Mouse (Mus musculus) heart, embryonic 11.5 days (tissue): ENCODE data around the gene Gm6993. TPM values are rescaled to one million over a fixed set of nuclear protein-coding genes. Genes with fewer than 3 reads are reported as not detected.

Source experiments
- ATAC-seq: fragments of 200-750 bp; cut with Nextera tagmentation; replicated peaks from 2 replicates; pipeline ENCODE4 v1.8.0; 2017; ENCODE audit warnings: moderate library complexity; ENCODE audit not compliant: insufficient number of reproducible peaks, low FRiP score, low TSS enrichment
- H3K27ac ChIP-seq: fragments of 300-500 bp; sonication (generic); 2 replicates; pipeline ENCODE4 v1.5.1; 2014; ENCODE audit warnings: mild to moderate bottlenecking, low read depth, low read length
- H3K27me3 ChIP-seq: fragments of 300-500 bp; sonication (generic); 2 replicates; pipeline ENCODE4 v1.6.1; 2014; ENCODE audit warnings: mild to moderate bottlenecking, low read length, mixed read lengths; ENCODE audit not compliant: control insufficient read depth, insufficient read depth
- H3K36me3 ChIP-seq: fragments of 300-500 bp; sonication (generic); 2 replicates; pipeline ENCODE4 v1.6.1; 2014; ENCODE audit warnings: mild to moderate bottlenecking, low read length, moderate library complexity, mixed read lengths; ENCODE audit not compliant: control insufficient read depth, insufficient read depth
- H3K4me1 ChIP-seq: fragments of 300-500 bp; sonication (generic); 2 replicates; pipeline ENCODE4 v1.6.1; 2014; ENCODE audit warnings: low read length; ENCODE audit not compliant: control insufficient read depth, insufficient read depth
- H3K4me2 ChIP-seq: fragments of 300-500 bp; sonication (generic); 2 replicates; pipeline ENCODE4 v1.6.1; 2014; ENCODE audit warnings: mild to moderate bottlenecking, moderate library complexity
- H3K4me3 ChIP-seq: fragments of 300-500 bp; sonication (generic); 2 replicates; pipeline ENCODE4 v1.5.1; 2014; ENCODE audit warnings: low read depth, low read length
- H3K9ac ChIP-seq: fragments of 300-500 bp; sonication (generic); 2 replicates; pipeline ENCODE4 v1.6.1; 2014; ENCODE audit warnings: mild to moderate bottlenecking, low read depth, low read length, moderate library complexity
- H3K9me3 ChIP-seq: fragments of 300-500 bp; sonication (generic); replicated peaks from 2 replicates; pipeline ENCODE4 v1.6.1; 2016; ENCODE audit warnings: low read length; ENCODE audit not compliant: control insufficient read depth
- WGBS: fragments of 180-500 bp; shearing (Covaris S2); extraction: QIAGEN DNeasy Blood & Tissue Kit; methylation state at CpG from one replicate; pipeline ENCODE4 v1.1.7; 2014; ENCODE audit not compliant: insufficient replicate concordance; 5-methylcytosine and 5-hydroxymethylcytosine counted together
- polyA plus RNA-seq: library from polyadenylated mRNA; unstranded; fragments of >200 nt; fragmentation: Nextera tagmentation; extraction: Ambion mirVana; gene quantifications from 2 replicates; pipeline ENCODE4 v1.2.1, GENCODE M21; 2014

Gene Gm6993
- polyA plus RNA-seq, 1 experiment from 2014 or later: not detected

DNA sequence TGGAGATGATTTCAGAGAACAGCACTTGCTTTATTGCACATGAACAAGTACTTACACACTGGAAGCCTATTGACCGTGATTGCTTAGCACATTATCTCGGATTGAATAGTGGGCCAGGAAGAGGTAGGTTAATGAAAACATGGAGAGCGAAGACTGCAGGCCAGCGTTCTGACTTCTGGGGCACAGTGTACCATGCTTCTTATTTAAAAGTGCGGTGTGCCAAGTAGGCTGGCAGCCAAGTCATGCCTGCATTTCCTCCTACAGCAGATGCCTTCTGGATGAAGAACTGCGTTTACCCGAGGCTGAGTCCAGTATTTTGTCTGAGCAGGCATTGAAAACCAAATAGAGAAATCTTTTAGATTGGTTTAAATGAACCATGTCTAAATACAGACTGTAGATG, 27.0 kb upstream of the Gm6993 start:
- Histone ChIP-seq H3K27ac (no peak overlapping the region), H3K9ac (no peak overlapping the region), H3K4me2 (no peak overlapping the region), H3K9me3 (no peaks in the 10 kb centered on the region), H3K4me1 (peaks cover 6% of the 10 kb centered on the region; the same call in 1 of the 2 replicates), H3K4me3 (no peak overlapping the region), H3K36me3 (no peaks in the 10 kb centered on the region), H3K27me3 (no peaks in the 10 kb centered on the region)
- 73% methylated on average over 7 of the region's 7 CpGs for WGBS
- ATAC-seq: no peak

DNA sequence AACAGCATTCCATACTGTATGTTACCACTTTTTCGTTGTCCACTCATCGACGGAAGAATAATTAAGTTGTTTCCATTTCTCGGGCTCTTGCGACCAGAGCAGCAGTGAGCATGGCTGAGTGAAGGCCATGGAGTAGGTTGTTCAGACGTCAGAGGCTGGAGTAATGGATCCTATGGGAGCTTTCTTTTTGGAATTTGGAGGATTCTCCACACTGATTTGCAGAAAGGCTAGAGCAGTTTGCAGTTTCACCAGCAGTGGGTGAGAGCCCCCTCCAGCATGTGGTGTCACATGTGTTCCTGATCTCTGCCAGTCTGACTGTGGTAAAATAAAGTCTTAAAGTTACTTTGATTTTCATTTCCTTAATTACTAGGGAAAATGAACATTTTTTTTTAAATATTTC, 25.6 kb upstream of the Gm6993 start:
- no peaks in the 10 kb centered on the region for H3K9me3 ChIP-seq
- H3K27me3 ChIP-seq: no peaks in the 10 kb centered on the region
- H3K4me1 ChIP-seq: no peaks in the 10 kb centered on the region
- no peak overlapping the region for H3K4me2 ChIP-seq
- 83% methylated on average over 6 of the region's 6 CpGs for WGBS
- H3K9ac ChIP-seq: no peak overlapping the region
- H3K27ac ChIP-seq: no peak overlapping the region
- no peak for ATAC-seq
- H3K36me3 ChIP-seq: no peaks in the 10 kb centered on the region
- no peak overlapping the region for H3K4me3 ChIP-seq

DNA sequence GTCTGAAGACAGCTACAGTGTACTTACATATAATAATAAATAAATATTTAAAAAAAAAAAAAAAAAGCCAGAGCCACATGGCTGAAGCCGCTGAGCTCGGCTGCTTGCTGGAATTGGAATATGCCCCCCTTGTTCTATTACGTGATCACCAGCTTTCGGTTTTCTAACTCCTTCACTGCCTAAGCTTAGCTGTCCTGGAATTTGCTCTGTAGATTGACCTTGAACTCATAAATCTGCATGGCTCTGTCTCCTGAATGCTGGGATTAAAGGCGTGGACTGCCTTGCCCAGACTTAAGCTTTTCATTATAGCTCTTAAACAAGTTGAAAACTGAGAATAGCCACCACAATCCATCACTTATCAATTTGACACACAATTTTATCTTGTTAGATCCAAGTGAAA, 23.3 kb upstream of the Gm6993 start:
- no peak overlapping the region for H3K27ac ChIP-seq
- H3K4me2 ChIP-seq: no peak overlapping the region
- ATAC-seq: no peak
- H3K4me1 ChIP-seq: no peaks in the 10 kb centered on the region
- H3K9ac ChIP-seq: no peak overlapping the region
- H3K4me3 ChIP-seq: no peak overlapping the region
- no peaks in the 10 kb centered on the region for H3K9me3 ChIP-seq
- no peaks in the 10 kb centered on the region for H3K27me3 ChIP-seq
- H3K36me3 ChIP-seq: no peaks in the 10 kb centered on the region
- WGBS: 88% methylated on average over 5 of the region's 5 CpGs

DNA sequence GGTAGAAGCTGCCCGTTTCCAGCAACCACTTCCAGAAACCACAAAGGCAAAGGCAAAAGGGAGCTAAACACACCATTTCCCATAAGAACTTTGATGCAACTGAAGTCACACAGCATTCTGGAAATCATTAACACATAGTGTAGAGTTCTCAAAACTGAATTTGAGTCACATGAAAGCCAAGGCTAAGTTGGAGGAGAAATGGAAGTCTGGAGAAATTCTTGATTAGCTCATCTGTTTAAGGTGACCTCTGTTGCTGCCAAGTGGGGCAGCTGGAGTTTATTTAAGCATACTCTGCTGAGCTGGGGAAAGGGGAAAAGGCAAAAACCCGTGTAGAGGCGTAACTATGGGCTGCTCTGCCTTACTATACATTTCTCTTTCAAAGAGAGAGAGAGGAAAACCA, 21.8 kb upstream of the Gm6993 start:
- no peak overlapping the region for H3K27ac ChIP-seq

DNA sequence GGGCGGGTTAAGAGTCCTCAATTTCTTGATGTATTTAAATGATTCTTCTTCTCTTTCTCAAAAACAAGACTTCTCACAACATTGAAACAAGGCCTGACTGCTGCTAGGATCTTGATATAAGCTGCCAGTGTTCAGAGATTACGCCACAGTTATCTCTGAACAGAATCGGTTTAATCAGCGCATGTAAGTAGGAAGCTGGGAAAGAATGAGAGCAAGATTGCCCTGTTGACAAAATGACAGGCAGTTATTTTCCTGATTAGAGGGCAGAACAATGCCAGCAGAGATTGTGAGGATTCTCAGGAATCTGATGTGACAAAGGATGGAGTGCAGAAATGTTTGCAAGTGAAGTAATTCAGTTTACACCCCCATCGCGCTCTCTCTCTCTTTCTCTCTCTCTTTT, 19.0 kb upstream of the Gm6993 start:
- 46% methylated on average over 6 of the region's 6 CpGs for WGBS
- H3K9me3 ChIP-seq: no peaks in the 10 kb centered on the region

More for the DNA sequence above, 21.8 kb upstream of the Gm6993 start:
- Histone ChIP-seq H3K36me3 (no peaks in the 10 kb centered on the region), H3K9ac (no peak overlapping the region), H3K4me2 (no peak overlapping the region), H3K9me3 (no peaks in the 10 kb centered on the region), H3K27me3 (no peaks in the 10 kb centered on the region), H3K4me3 (no peak overlapping the region), H3K4me1 (no peaks in the 10 kb centered on the region)
- WGBS: 64% methylated on average over 3 of the region's 3 CpGs
- ATAC-seq: no peak

DNA sequence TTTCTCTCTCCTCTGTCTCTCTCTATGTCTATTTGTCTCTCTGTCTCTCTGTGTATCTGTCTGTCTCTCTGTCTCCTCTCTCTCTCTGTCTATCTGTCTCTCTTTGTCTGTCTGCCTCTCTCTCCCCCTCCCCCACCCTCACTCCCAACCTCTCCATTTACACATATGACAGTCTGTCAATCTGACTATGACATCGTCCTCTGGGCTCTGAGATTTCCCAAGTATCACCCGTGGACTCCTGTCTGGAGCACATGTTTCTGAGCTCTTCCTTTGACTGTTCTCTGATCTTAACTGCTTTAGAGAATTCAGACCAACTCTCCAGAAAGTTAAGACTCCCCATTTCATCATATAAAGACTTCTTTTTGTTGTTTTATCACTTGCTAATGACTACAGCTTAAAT, 18.3 kb upstream of the Gm6993 start:
- H3K4me3 ChIP-seq: no peak overlapping the region
- no peak for ATAC-seq
- H3K27me3 ChIP-seq: no peaks in the 10 kb centered on the region
- H3K36me3 ChIP-seq: no peaks in the 10 kb centered on the region
- WGBS: 32% methylated on average over 2 of the region's 2 CpGs
- H3K9ac ChIP-seq: no peak overlapping the region
- H3K4me2 ChIP-seq: no peak overlapping the region
- H3K27ac ChIP-seq: no peak overlapping the region
- H3K4me1 ChIP-seq: no peaks in the 10 kb centered on the region
- no peaks in the 10 kb centered on the region for H3K9me3 ChIP-seq

More for the DNA sequence above, 19.0 kb upstream of the Gm6993 start:
- no peaks in the 10 kb centered on the region for H3K27me3 ChIP-seq
- ATAC-seq: no peak
- H3K4me2 ChIP-seq: no peak overlapping the region
- H3K4me1 ChIP-seq: no peaks in the 10 kb centered on the region
- H3K9ac ChIP-seq: no peak overlapping the region
- no peaks in the 10 kb centered on the region for H3K36me3 ChIP-seq
- no peak overlapping the region for H3K27ac ChIP-seq
- no peak overlapping the region for H3K4me3 ChIP-seq

DNA sequence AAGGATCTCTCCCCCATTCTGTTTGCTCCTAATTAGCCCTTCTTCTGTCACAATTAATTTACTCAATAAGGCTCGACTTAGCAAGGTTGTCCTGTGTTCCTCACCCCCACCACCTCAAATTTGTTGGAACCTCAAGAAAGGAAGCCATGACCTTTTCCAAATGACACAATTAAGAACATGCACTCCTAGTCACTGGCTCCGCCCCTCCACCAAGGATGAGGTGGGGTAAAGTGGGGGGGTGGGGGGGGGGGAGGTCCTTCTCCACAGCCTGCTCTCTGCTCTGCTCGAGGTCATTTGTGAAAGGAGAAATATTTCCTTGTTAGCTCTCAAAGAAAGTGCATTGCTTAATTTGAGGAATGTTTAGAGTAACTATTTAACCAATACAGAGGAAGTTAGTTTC, 17.8 kb upstream of the Gm6993 start:
- WGBS: 30% methylated on average over 3 of the region's 3 CpGs

DNA sequence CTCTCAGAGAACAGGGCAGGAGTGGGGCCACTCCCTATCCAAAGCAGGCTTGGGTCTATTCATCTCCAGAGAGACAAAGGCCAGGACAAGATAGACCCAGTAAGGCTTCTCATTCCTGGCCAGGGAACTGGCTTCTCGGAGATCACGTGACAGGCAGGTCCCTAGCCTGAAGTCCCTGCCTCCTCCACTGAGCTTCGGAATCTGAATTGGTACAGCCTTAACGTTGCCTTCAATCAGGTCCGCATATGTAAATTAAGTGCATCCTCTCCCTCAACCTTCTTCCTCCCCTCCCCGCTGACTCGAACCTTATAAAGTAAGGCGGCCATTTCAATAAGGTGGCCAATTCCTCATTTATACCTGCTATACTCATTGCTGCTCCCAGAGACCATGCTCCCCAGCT, 15.1 kb upstream of the Gm6993 start:
- no peaks in the 10 kb centered on the region for H3K27me3 ChIP-seq
- H3K9me3 ChIP-seq: no peaks in the 10 kb centered on the region
- H3K27ac ChIP-seq: no peak overlapping the region
- H3K4me3 ChIP-seq: no peak overlapping the region
- 47% methylated on average over 8 of the region's 8 CpGs for WGBS
- no peak overlapping the region for H3K9ac ChIP-seq
- ATAC-seq: no peak
- H3K4me1 ChIP-seq: no peaks in the 10 kb centered on the region
- no peaks in the 10 kb centered on the region for H3K36me3 ChIP-seq
- no peak overlapping the region for H3K4me2 ChIP-seq

More for the DNA sequence above, 17.8 kb upstream of the Gm6993 start:
- no peaks in the 10 kb centered on the region for H3K4me1 ChIP-seq
- no peaks in the 10 kb centered on the region for H3K27me3 ChIP-seq
- no peak overlapping the region for H3K9ac ChIP-seq
- H3K4me2 ChIP-seq: no peak overlapping the region
- no peak overlapping the region for H3K27ac ChIP-seq
- no peak overlapping the region for H3K4me3 ChIP-seq
- no peak for ATAC-seq
- H3K9me3 ChIP-seq: no peaks in the 10 kb centered on the region
- no peaks in the 10 kb centered on the region for H3K36me3 ChIP-seq

DNA sequence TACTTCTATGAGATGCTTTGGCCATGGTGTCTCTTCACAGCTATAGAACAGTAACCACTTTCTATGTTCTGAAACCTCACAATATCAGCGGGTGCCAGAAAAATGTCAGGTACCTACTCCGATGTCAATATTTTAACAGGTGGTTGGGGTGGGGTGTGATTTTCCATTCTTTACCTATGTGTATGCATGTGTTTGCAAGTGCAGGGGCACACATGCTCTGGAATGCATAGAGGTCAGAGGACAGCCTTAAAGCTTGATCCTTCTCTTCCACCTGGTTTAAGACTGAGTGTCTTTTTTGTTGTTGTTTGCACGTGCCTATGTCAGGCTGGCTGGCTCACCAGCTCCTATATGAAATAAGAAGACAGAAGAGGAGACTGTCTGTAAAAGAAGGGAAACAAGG, 13.4 kb upstream of the Gm6993 start:
- peaks cover 5% of the 10 kb centered on the region for H3K4me1 ChIP-seq
- H3K9ac ChIP-seq: no peak overlapping the region
- 77% methylated on average over 3 of the region's 3 CpGs for WGBS
- no peak for ATAC-seq
- H3K4me2 ChIP-seq: no peak overlapping the region
- no peaks in the 10 kb centered on the region for H3K9me3 ChIP-seq
- no peak overlapping the region for H3K4me3 ChIP-seq
- no peaks in the 10 kb centered on the region for H3K27me3 ChIP-seq
- H3K27ac ChIP-seq: no peak overlapping the region
- H3K36me3 ChIP-seq: no peaks in the 10 kb centered on the region
